Mouse (Mus musculus) NIH3T3 (cell line): ENCODE data around the gene Fam92a.
A peak's percentile ranks its signal among the peaks of the same experiment; 100 is the strongest.
"Not testable (repeated sequence)": the region's sequence is repeated elsewhere in the genome, so short reads cannot be mapped to it uniquely, and the experiment has no call there.

Experiments used
- DNase-seq: peaks from one replicate; pipeline ENCODE4 v3.0.0-alpha.2; 2012; ENCODE audit warnings: low read depth

The Fam92a gene

GRCm38 (mm10) chr4:12171318-12172091 is at the start of gene Fam92a:
Fam92a (minus strand) TSS chr4:12172015.
- DNase-seq: peak; percentile 82

GRCm38 (mm10) chr4:12178992-12179391 is 7.2 kb upstream of the Fam92a start:
- DNase-seq: no peak

GRCm38 (mm10) chr4:12170986-12171317 is 863 bp downstream of the Fam92a start:
- DNase-seq: no peak

GRCm38 (mm10) chr4:12147660-12148059 is 24.2 kb downstream of the Fam92a start:
- no peak for DNase-seq

GRCm38 (mm10) chr4:12141516-12141915 is 30.3 kb downstream of the Fam92a start:
- not testable (repeated sequence) for DNase-seq

GRCm38 (mm10) chr4:12140592-12141062 is 31.2 kb downstream of the Fam92a start:
- not testable (repeated sequence) for DNase-seq

GRCm38 (mm10) chr4:12140141-12140567 is 31.7 kb downstream of the Fam92a start, which contains the start of gene Rbm12b1:
Rbm12b1 (plus strand) TSS chr4:12140264.
- peak; percentile 91 for DNase-seq
